Comparison of ENCODE assay signal across 12 mouse cellular contexts in the genomic region with DNA sequence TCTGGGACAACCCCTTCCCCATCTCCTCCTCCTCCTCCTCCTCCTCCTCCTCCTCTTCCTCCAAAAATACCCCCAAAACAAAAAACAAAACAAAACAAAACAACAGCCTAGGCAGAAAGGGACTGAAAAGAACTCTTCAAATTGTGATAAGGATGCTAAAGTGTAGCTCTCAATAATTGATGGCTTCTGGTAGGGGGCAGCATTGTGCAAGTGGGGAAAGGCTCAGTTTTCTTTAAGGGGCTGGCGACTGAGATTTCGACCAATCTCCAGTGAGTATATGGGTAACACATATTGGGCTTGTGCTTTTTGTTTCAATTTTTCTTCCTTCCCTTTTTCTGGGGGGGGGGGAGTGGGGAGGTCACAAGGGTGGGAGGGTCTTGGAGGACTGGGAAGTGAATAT. TPM values are rescaled to one million over a fixed set of nuclear protein-coding genes. Genes with fewer than 3 reads are reported as not detected.
DNase-seq lines count a peak whose midpoint lies in the region; ATAC-seq and TF ChIP-seq lines count a peak whose summit lies in the region.
"Had no signal": no experiment of that assay in that cellular context is flagged by ENCODE, and none has a peak within 500 bp of the region (broad histone marks: within the 10 kb centered on the region; RNA-seq: fewer than 3 reads in every experiment).

No protein-coding gene starts in this region.

- no peaks in the 10 kb centered on the region for H3K36me3 ChIP-seq in hindbrain, embryonic 11.5 days (ENCODE audit: control insufficient read depth, insufficient read depth, low read length)
- H3K36me3 ChIP-seq in hindbrain, embryonic 12.5 days, result no peaks in the 10 kb centered on the region
- H3K36me3 ChIP-seq in midbrain, embryonic 14.5 days (ENCODE audit: control insufficient read depth, insufficient read depth, low read length), result no peaks in the 10 kb centered on the region
- H3K36me3 ChIP-seq in midbrain, embryonic 13.5 days, result no peaks in the 10 kb centered on the region
- H3K36me3 ChIP-seq in stomach, postnatal 0 days (ENCODE audit: control insufficient read depth, insufficient read depth, low read length), result no peaks in the 10 kb centered on the region
- H3K36me3 ChIP-seq: forebrain, embryonic 15.5 days; neural tube, embryonic 13.5 days had no signal

- CTCF ChIA-PET in Patski (lab: Charles Lee), result interaction anchor here (1.7 kb wide), 1 partner anchor 9 kb away, joined by 4 read pairs; no protein-coding TSS in a partner anchor

- no peak overlapping the region for H3K4me3 ChIP-seq in hindbrain, embryonic 11.5 days (ENCODE audit: low read depth, low read length)
- H3K4me3 ChIP-seq in hindbrain, embryonic 12.5 days, result no peak overlapping the region
- no peak overlapping the region for H3K4me3 ChIP-seq in midbrain, embryonic 14.5 days (replicated peaks; ENCODE audit: low read depth, low read length)
- H3K4me3 ChIP-seq in midbrain, embryonic 13.5 days (replicated peaks), result no peak overlapping the region
- no peak overlapping the region for H3K4me3 ChIP-seq in stomach, postnatal 0 days (ENCODE audit: low read depth, low read length)
- H3K4me3 ChIP-seq: forebrain, embryonic 15.5 days; neural tube, embryonic 13.5 days had no signal

- POLR2A ChIA-PET in Patski (lab: Charles Lee), result interaction anchor here (0.6 kb wide), 1 partner anchor 432 kb away, joined by 3 read pairs; no protein-coding TSS in a partner anchor

- DNase-seq in hindbrain, embryonic 11.5 days (ENCODE audit: low spot score), result peak; percentile 23
- peak; percentile 32 for DNase-seq in midbrain, embryonic 14.5 days
- DNase-seq in Patski (ENCODE audit: low read depth, low spot score), result no peak
- DNase-seq in stomach, postnatal 0 days (ENCODE audit: low spot score), result no peak
- no peak for DNase-seq in gastrocnemius, postnatal 25 days
- DNase-seq: gastrocnemius, postnatal 36 days; kidney, adult 18-20 months had no signal

- H3K4me1 ChIP-seq in hindbrain, embryonic 11.5 days (replicated peaks; ENCODE audit: control insufficient read depth, insufficient read depth, low read length), result no peaks in the 10 kb centered on the region
- no peaks in the 10 kb centered on the region for H3K4me1 ChIP-seq in hindbrain, embryonic 12.5 days
- H3K4me1 ChIP-seq in midbrain, embryonic 14.5 days (ENCODE audit: control insufficient read depth, insufficient read depth, low read length), result no peaks in the 10 kb centered on the region
- H3K4me1 ChIP-seq in midbrain, embryonic 13.5 days (replicated peaks), result no peaks in the 10 kb centered on the region
- H3K4me1 ChIP-seq in stomach, postnatal 0 days (replicated peaks; ENCODE audit: control insufficient read depth, insufficient read depth), result no peaks in the 10 kb centered on the region
- H3K4me1 ChIP-seq: forebrain, embryonic 15.5 days; neural tube, embryonic 13.5 days had no signal

- H3K9ac ChIP-seq in hindbrain, embryonic 11.5 days (ENCODE audit: low read depth, low read length), result no peak overlapping the region
- no peak overlapping the region for H3K9ac ChIP-seq in hindbrain, embryonic 12.5 days
- H3K9ac ChIP-seq in midbrain, embryonic 14.5 days (replicated peaks; ENCODE audit: low read length), result no peak overlapping the region
- no peak overlapping the region for H3K9ac ChIP-seq in midbrain, embryonic 13.5 days (replicated peaks)
- H3K9ac ChIP-seq in stomach, postnatal 0 days (ENCODE audit: low read length), result no peak overlapping the region
- H3K9ac ChIP-seq: forebrain, embryonic 15.5 days; neural tube, embryonic 13.5 days had no signal

- no peaks in the 10 kb centered on the region for H3K9me3 ChIP-seq in hindbrain, embryonic 11.5 days (ENCODE audit: control insufficient read depth, low read length)
- no peaks in the 10 kb centered on the region for H3K9me3 ChIP-seq in hindbrain, embryonic 12.5 days (replicated peaks)
- H3K9me3 ChIP-seq in midbrain, embryonic 14.5 days (ENCODE audit: control insufficient read depth, low read length), result no peaks in the 10 kb centered on the region
- H3K9me3 ChIP-seq in midbrain, embryonic 13.5 days, result no peaks in the 10 kb centered on the region
- no peaks in the 10 kb centered on the region for H3K9me3 ChIP-seq in stomach, postnatal 0 days (ENCODE audit: control insufficient read depth, low read length)
- H3K9me3 ChIP-seq: forebrain, embryonic 15.5 days; neural tube, embryonic 13.5 days had no signal

- TF ChIP-seq CTCF in Patski (IDR thresholded peaks at IDR 0.05), result peak; percentile 22
- peak; percentile 46 for TF ChIP-seq CTCF in stomach, postnatal 0 days (IDR thresholded peaks at IDR 0.05; ENCODE audit: low read depth)

- in situ Hi-C loops in Patski (cut with MboI; ENCODE audit: low pct_unique_long_range_greater_than_20kb), result loop anchor here (5.0 to 10.0 kb wide), 3 partner anchors 455 to 1058 kb away; no protein-coding TSS in a partner anchor

- H3K27me3 ChIP-seq in hindbrain, embryonic 11.5 days (ENCODE audit: control insufficient read depth, insufficient read depth, low read length), result no peaks in the 10 kb centered on the region
- H3K27me3 ChIP-seq in hindbrain, embryonic 12.5 days, result peaks cover 9% of the 10 kb centered on the region
- no peaks in the 10 kb centered on the region for H3K27me3 ChIP-seq in midbrain, embryonic 14.5 days (ENCODE audit: control insufficient read depth, insufficient read depth, low read length)
- H3K27me3 ChIP-seq in midbrain, embryonic 13.5 days, result no peaks in the 10 kb centered on the region
- no peaks in the 10 kb centered on the region for H3K27me3 ChIP-seq in Patski
- no peaks in the 10 kb centered on the region for H3K27me3 ChIP-seq in stomach, postnatal 0 days (ENCODE audit: control insufficient read depth, insufficient read depth, low read length)
- H3K27me3 ChIP-seq: forebrain, embryonic 15.5 days had no signal

- H3K27ac ChIP-seq in hindbrain, embryonic 11.5 days (ENCODE audit: low read depth, low read length), result no peak overlapping the region
- no peak overlapping the region for H3K27ac ChIP-seq in hindbrain, embryonic 12.5 days
- H3K27ac ChIP-seq in midbrain, embryonic 14.5 days (replicated peaks; ENCODE audit: low read depth, low read length), result no peak overlapping the region
- H3K27ac ChIP-seq in midbrain, embryonic 13.5 days, result no peak overlapping the region
- no peak overlapping the region for H3K27ac ChIP-seq in stomach, postnatal 0 days (replicated peaks)
- H3K27ac ChIP-seq: forebrain, embryonic 15.5 days; neural tube, embryonic 13.5 days had no signal

- 44% methylated on average over 2 of the region's 2 CpGs for WGBS in hindbrain, embryonic 11.5 days
- 42% methylated on average over 2 of the region's 2 CpGs for WGBS in hindbrain, embryonic 12.5 days
- 59% methylated on average over 2 of the region's 2 CpGs for WGBS in midbrain, embryonic 14.5 days
- 45% methylated on average over 2 of the region's 2 CpGs for WGBS in midbrain, embryonic 13.5 days
- 38% methylated on average over 2 of the region's 2 CpGs for WGBS in stomach, postnatal 0 days

- TF ChIP-seq EP300 in stomach, postnatal 0 days (optimal IDR thresholded peaks at IDR 0.05), result no peak

- no peak overlapping the region for H3K4me2 ChIP-seq in hindbrain, embryonic 11.5 days (replicated peaks; ENCODE audit: low read depth, low read length)
- no peak overlapping the region for H3K4me2 ChIP-seq in hindbrain, embryonic 12.5 days (replicated peaks)
- no peak overlapping the region for H3K4me2 ChIP-seq in midbrain, embryonic 14.5 days (ENCODE audit: low read length)
- no peak overlapping the region for H3K4me2 ChIP-seq in midbrain, embryonic 13.5 days (replicated peaks)
- H3K4me2 ChIP-seq in stomach, postnatal 0 days (replicated peaks; ENCODE audit: low read depth), result no peak overlapping the region
- H3K4me2 ChIP-seq: forebrain, embryonic 15.5 days; neural tube, embryonic 13.5 days had no signal

- ATAC-seq in hindbrain, embryonic 11.5 days (ENCODE audit: low FRiP score), result no peak
- ATAC-seq in hindbrain, embryonic 12.5 days (ENCODE audit: low FRiP score), result no peak
- ATAC-seq in midbrain, embryonic 14.5 days (ENCODE audit: low FRiP score, low TSS enrichment), result no peak
- no peak for ATAC-seq in midbrain, embryonic 13.5 days
- no peak for ATAC-seq in Patski
- no peak for ATAC-seq in stomach, postnatal 0 days (ENCODE audit: low FRiP score, low TSS enrichment)
- no peak for ATAC-seq in megakaryocyte-erythroid progenitor cell, adult 5-6 weeks (replicated peaks; ENCODE audit: low FRiP score, low TSS enrichment, poor library complexity, severe bottlenecking)

RNA-seq across cellular contexts. Expression of a gene that starts 37.9 kb away (rescaled TPM):
- 3.3 and 4.8 TPM in 2 replicates for polyA plus RNA-seq in hindbrain, embryonic 11.5 days (2014; fragmentation: Nextera tagmentation; extraction: Ambion mirVana)
- 2.5 and 2.7 TPM in 2 replicates for polyA plus RNA-seq in hindbrain, embryonic 12.5 days (2016; fragmentation: Nextera tagmentation; extraction: Ambion mirVana)
- polyA plus RNA-seq in midbrain, embryonic 14.5 days (2014; fragmentation: Nextera tagmentation; extraction: Ambion mirVana), result 5.9 and 6.1 TPM in 2 replicates
- polyA plus RNA-seq in midbrain, embryonic 13.5 days (2015; fragmentation: Nextera tagmentation; extraction: Ambion mirVana), result 3.9 and 4.2 TPM in 2 replicates
- 6.9 TPM for polyA plus RNA-seq in Patski (2021)
- polyA plus RNA-seq in stomach, postnatal 0 days (2015; fragmentation: Nextera tagmentation; extraction: Ambion mirVana), result 0.98 and 1.2 TPM in 2 replicates
- total RNA-seq in megakaryocyte-erythroid progenitor cell, adult 5-6 weeks (2014; fragmentation: Nextera tagmentation), result 1.6 and 2.2 TPM in 2 replicates
- 0.66 and 1.6 TPM in 2 replicates for total RNA-seq in megakaryocyte-erythroid progenitor cell, adult 5-6 weeks (2017)
- 1 to 10 TPM in 1 of 2 experiments, under 1 TPM in 1; 0.95 to 1.1 TPM for total RNA-seq in gastrocnemius, postnatal 25 days (2021)

Comparison
In these comparisons a context has a peak if more than half of its experiments do, and no peak if none do; other contexts are left out.
1. DNase-seq: peak in hindbrain, embryonic 11.5 days (single experiment) and midbrain, embryonic 14.5 days (single experiment); none in Patski (single experiment), stomach, postnatal 0 days (single experiment) and gastrocnemius, postnatal 25 days (single experiment).